ENCODE assay signal across 8 mouse cellular contexts in genomic region chr10:83224999-83225398, GRCm38 (mm10).
A peak's percentile ranks its signal among the peaks of the same experiment; 100 is the strongest.
DNase-seq lines count a peak whose midpoint lies in the region; ATAC-seq and TF ChIP-seq lines count a peak whose summit lies in the region.

No protein-coding gene starts in this region.

- H3K9me3 ChIP-seq in forebrain, embryonic 14.5 days (replicated peaks; ENCODE audit: control insufficient read depth, low read length), result no peaks in the 10 kb centered on the region
- no peaks in the 10 kb centered on the region for H3K9me3 ChIP-seq in forebrain, embryonic 12.5 days
- H3K9me3 ChIP-seq in liver, postnatal 0 days (ENCODE audit: low read length), result no peaks in the 10 kb centered on the region

- no peak for ATAC-seq in forebrain, embryonic 14.5 days
- ATAC-seq in forebrain, embryonic 12.5 days (ENCODE audit: low FRiP score), result no peak
- ATAC-seq in liver, postnatal 0 days, result no peak

- peak; percentile 53 for TF ChIP-seq CTCF in lung, adult 2 months (IDR thresholded peaks at IDR 0.05; ENCODE audit: insufficient read depth, low read length)
- TF ChIP-seq CTCF in bone marrow, adult 2 months (IDR thresholded peaks at IDR 0.05; ENCODE audit: control insufficient read depth, insufficient read depth, low read length), result peak; percentile 28; the same call in 1 of the 2 replicates
- peak; percentile 67 for TF ChIP-seq CTCF in liver, postnatal 0 days (IDR thresholded peaks at IDR 0.05; ENCODE audit: low read depth)

- H3K4me1 ChIP-seq in forebrain, embryonic 14.5 days (ENCODE audit: control insufficient read depth, insufficient read depth, low read length), result no peaks in the 10 kb centered on the region
- no peaks in the 10 kb centered on the region for H3K4me1 ChIP-seq in forebrain, embryonic 12.5 days
- H3K4me1 ChIP-seq in lung, adult 2 months (ENCODE audit: control insufficient read depth, insufficient read depth, low read length), result no peaks in the 10 kb centered on the region
- H3K4me1 ChIP-seq in bone marrow, adult 2 months (ENCODE audit: control insufficient read depth, insufficient read depth, low read length), result no peaks in the 10 kb centered on the region; the same call in 1 of the 2 replicates
- H3K4me1 ChIP-seq in liver, postnatal 0 days (ENCODE audit: insufficient read depth), result no peaks in the 10 kb centered on the region

- no peak for TF ChIP-seq EP300 in liver, postnatal 0 days (IDR thresholded peaks at IDR 0.05; ENCODE audit: low read depth)

- no peak for TF ChIP-seq POLR2A in lung, adult 2 months (IDR thresholded peaks at IDR 0.05; ENCODE audit: borderline replicate concordance, extremely low read depth, low read depth, low read length)
- no peak for TF ChIP-seq POLR2A in bone marrow, adult 2 months (IDR thresholded peaks at IDR 0.05; ENCODE audit: borderline replicate concordance, control insufficient read depth, low read depth, low read length)

- 36% methylated on average over 3 of the region's 3 CpGs for WGBS in forebrain, embryonic 14.5 days
- 48% methylated on average over 3 of the region's 3 CpGs for WGBS in forebrain, embryonic 12.5 days
- WGBS in lung, adult 2 months, result 48% methylated on average over 3 of the region's 3 CpGs
- WGBS in bone marrow, adult 2 months, result 71% methylated on average over 3 of the region's 3 CpGs
- 49% methylated on average over 3 of the region's 3 CpGs for WGBS in liver, postnatal 0 days (ENCODE audit: insufficient replicate concordance)

- H3K27me3 ChIP-seq in forebrain, embryonic 14.5 days (replicated peaks; ENCODE audit: control insufficient read depth, insufficient read depth, low read length), result no peaks in the 10 kb centered on the region
- H3K27me3 ChIP-seq in forebrain, embryonic 12.5 days, result no peaks in the 10 kb centered on the region
- no peaks in the 10 kb centered on the region for H3K27me3 ChIP-seq in liver, postnatal 0 days (ENCODE audit: insufficient read depth, low read length)

- no peak overlapping the region for H3K9ac ChIP-seq in forebrain, embryonic 14.5 days (ENCODE audit: low read length)
- H3K9ac ChIP-seq in forebrain, embryonic 12.5 days, result no peak overlapping the region
- H3K9ac ChIP-seq in liver, postnatal 0 days (replicated peaks), result no peak overlapping the region

- no peak overlapping the region for H3K27ac ChIP-seq in forebrain, embryonic 14.5 days (ENCODE audit: low read depth, low read length)
- no peak overlapping the region for H3K27ac ChIP-seq in forebrain, embryonic 12.5 days
- H3K27ac ChIP-seq in bone marrow, adult 2 months (ENCODE audit: control insufficient read depth, insufficient read depth, low read depth, low read length, poor library complexity), result no peak overlapping the region
- H3K27ac ChIP-seq in liver, postnatal 0 days (ENCODE audit: low read depth), result no peak overlapping the region

- no peak overlapping the region for H3K4me3 ChIP-seq in forebrain, embryonic 14.5 days (ENCODE audit: low read depth, low read length)
- H3K4me3 ChIP-seq in forebrain, embryonic 12.5 days (replicated peaks), result no peak overlapping the region
- no peak overlapping the region for H3K4me3 ChIP-seq in lung, adult 2 months (replicated peaks; ENCODE audit: extremely low read depth, low read depth, low read length)
- no peak overlapping the region for H3K4me3 ChIP-seq in bone marrow, adult 2 months (replicated peaks; ENCODE audit: control insufficient read depth, low read depth, low read length)
- H3K4me3 ChIP-seq in liver, postnatal 0 days (ENCODE audit: low read depth, low read length), result no peak overlapping the region

- DNase-seq in forebrain, embryonic 14.5 days (ENCODE audit: low spot score), result peak; percentile 45
- peak; percentile 14 for DNase-seq in lung, adult 2 months
- DNase-seq in lung, adult 18-20 months, result no peak
- DNase-seq in liver, postnatal 0 days, result peak; percentile 45
- DNase-seq in spleen, adult 12 weeks (ENCODE audit: low spot score), result no peak
- DNase-seq in adrenal gland, adult 18-20 months (ENCODE audit: low spot score in 2 of 2), result no peak

- H3K4me2 ChIP-seq in forebrain, embryonic 14.5 days (ENCODE audit: low read length), result no peak overlapping the region
- no peak overlapping the region for H3K4me2 ChIP-seq in forebrain, embryonic 12.5 days
- no peak overlapping the region for H3K4me2 ChIP-seq in liver, postnatal 0 days (ENCODE audit: low read depth, low read length)

- no peaks in the 10 kb centered on the region for H3K36me3 ChIP-seq in forebrain, embryonic 14.5 days (ENCODE audit: control insufficient read depth, insufficient read depth, low read length)
- no peaks in the 10 kb centered on the region for H3K36me3 ChIP-seq in forebrain, embryonic 12.5 days (replicated peaks)
- no peaks in the 10 kb centered on the region for H3K36me3 ChIP-seq in liver, postnatal 0 days (replicated peaks; ENCODE audit: insufficient read depth, low read length)

Comparison
In these comparisons a context has a peak if more than half of its experiments do, and no peak if none do; other contexts are left out.
1. DNase-seq: peak in forebrain, embryonic 14.5 days (single experiment), lung, adult 2 months (single experiment) and liver, postnatal 0 days (single experiment); none in lung, adult 18-20 months (0 of 2), spleen, adult 12 weeks (single experiment) and adrenal gland, adult 18-20 months (0 of 2).
2. Peak in every context shown above with its lines, with median percentiles within 50 percentile points of each other: CTCF ChIP-seq.